Mouse (Mus musculus): ENCODE measurements around the gene Metrn. TPM values are rescaled to one million over a fixed set of nuclear protein-coding genes. Genes with fewer than 3 reads are reported as not detected.

Metrn gene
- polyA plus RNA-seq, 1 experiment, result 64.0 TPM

DNA sequence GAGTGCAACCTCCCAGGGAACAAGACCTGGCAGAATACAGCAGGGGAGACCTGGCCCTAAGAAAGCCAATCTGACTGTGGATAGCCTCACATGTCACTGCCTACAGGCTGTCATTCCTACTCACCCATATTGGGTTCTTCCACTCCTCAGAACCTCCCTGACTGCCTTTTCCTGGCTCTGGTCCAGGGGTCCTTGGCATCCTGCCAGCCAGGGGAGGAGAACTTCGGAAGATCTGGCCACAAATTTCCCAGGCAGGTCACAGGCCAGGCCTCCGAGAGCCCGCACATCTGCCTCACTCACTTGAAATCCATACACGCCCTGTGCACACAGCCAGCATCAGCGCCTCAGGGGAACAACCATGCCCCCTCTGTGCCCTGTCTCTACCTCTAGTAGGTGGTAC, 45.5 kb downstream of the Metrn start:
- Histone ChIP-seq H3K36me3 (ENCODE audit: control insufficient read depth, insufficient read depth) (no peaks in the 10 kb centered on the region), H3K79me2 (ENCODE audit: control insufficient read depth, insufficient read depth) (peaks cover 19% of the 10 kb centered on the region), H3K4me3 (ENCODE audit: insufficient read depth, poor library complexity, severe bottlenecking) (no peak overlapping the region), H3K27me3 (ENCODE audit: control insufficient read depth, insufficient read depth, insufficient read length) (no peaks in the 10 kb centered on the region), H3ac (ENCODE audit: control insufficient read depth, insufficient read length, low read depth) (no peak overlapping the region), H3K79me3 (ENCODE audit: low read depth) (peaks cover 2% of the 10 kb centered on the region)
- no peak for TF ChIP-seq MAX (IDR thresholded peaks at IDR 0.05)
- TF ChIP-seq USF1 (IDR thresholded peaks at IDR 0.05; ENCODE audit: low read depth), result no peak
- TF ChIP-seq FOSL1 (IDR thresholded peaks at IDR 0.05; ENCODE audit: insufficient read depth, low read length, poor library complexity, severe bottlenecking), result no peak
- TF ChIP-seq CEBPB (IDR thresholded peaks at IDR 0.05; ENCODE audit: low read depth), result no peak
- TF ChIP-seq CTCF (IDR thresholded peaks at IDR 0.05; ENCODE audit: control insufficient read depth, insufficient read depth, insufficient read length), result no peak
- TF ChIP-seq MYOG (IDR thresholded peaks at IDR 0.05; ENCODE audit: control insufficient read depth, extremely low read depth, insufficient read length), result no peak
- no peak for TF ChIP-seq MYOD1 (IDR thresholded peaks at IDR 0.05; ENCODE audit: control insufficient read depth, insufficient read length, low read depth)

DNA sequence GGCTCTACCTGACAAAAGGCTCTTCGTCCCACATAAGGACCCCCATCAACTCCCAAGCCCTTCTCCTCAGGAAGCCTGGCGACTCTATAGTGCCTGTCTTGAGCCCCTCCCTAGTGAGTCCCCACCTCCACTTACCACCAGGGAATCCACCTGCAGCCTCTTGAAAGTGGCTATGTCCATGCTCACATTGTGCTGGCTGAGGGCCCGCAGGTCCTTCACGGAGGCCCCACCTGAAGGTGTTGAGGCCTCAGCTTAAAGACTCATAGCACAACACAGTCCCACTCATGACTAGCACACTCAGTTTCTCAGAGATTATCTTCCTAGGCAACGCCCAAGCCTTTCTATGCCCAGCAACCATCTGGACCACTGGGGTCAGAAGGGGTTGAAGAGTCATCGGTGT, 47.6 kb downstream of the Metrn start:
- no peak overlapping the region for H3ac ChIP-seq (ENCODE audit: control insufficient read depth, insufficient read length, low read depth)
- H3K4me3 ChIP-seq (ENCODE audit: insufficient read depth, poor library complexity, severe bottlenecking), result no peak overlapping the region
- peaks cover 19% of the 10 kb centered on the region for H3K79me2 ChIP-seq (ENCODE audit: control insufficient read depth, insufficient read depth)
- no peaks in the 10 kb centered on the region for H3K27me3 ChIP-seq (ENCODE audit: control insufficient read depth, insufficient read depth, insufficient read length)
- no peaks in the 10 kb centered on the region for H3K36me3 ChIP-seq (ENCODE audit: control insufficient read depth, insufficient read depth)
- no peak for TF ChIP-seq MYOG (IDR thresholded peaks at IDR 0.05; ENCODE audit: control insufficient read depth, extremely low read depth, insufficient read length)
- TF ChIP-seq USF1 (IDR thresholded peaks at IDR 0.05; ENCODE audit: low read depth), result no peak
- TF ChIP-seq MYOD1 (IDR thresholded peaks at IDR 0.05; ENCODE audit: control insufficient read depth, insufficient read length, low read depth), result no peak
- no peak for TF ChIP-seq MAX (IDR thresholded peaks at IDR 0.05)
- TF ChIP-seq FOSL1 (IDR thresholded peaks at IDR 0.05; ENCODE audit: insufficient read depth, low read length, poor library complexity, severe bottlenecking), result no peak
- no peak for TF ChIP-seq CTCF (IDR thresholded peaks at IDR 0.05; ENCODE audit: control insufficient read depth, insufficient read depth, insufficient read length)
- TF ChIP-seq CEBPB (IDR thresholded peaks at IDR 0.05; ENCODE audit: low read depth), result no peak
- H3K79me3 ChIP-seq (ENCODE audit: low read depth), result peaks cover 2% of the 10 kb centered on the region

DNA sequence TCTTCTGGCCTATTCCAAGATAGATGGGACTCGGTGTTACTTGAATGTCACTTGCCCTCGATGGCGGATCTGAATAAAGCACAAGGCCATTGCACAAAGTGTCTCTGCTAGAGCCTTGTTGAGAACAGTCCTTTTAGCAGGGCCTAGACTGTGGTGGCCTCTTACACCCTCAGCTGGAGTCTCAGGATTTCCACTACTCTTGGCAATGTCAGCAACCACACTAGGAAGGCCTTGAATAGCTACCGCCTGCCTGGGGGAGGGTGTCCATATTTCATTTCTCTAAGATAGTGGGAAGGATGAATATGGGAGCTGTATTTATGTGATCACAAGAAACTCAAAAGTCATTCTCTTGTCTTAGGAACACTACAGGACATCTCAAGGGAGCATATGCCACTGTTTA, 48.7 kb downstream of the Metrn start:
- Histone ChIP-seq H3K4me3 (ENCODE audit: insufficient read depth, poor library complexity, severe bottlenecking) (no peak overlapping the region), H3K79me3 (ENCODE audit: low read depth) (peaks cover 2% of the 10 kb centered on the region), H3K36me3 (ENCODE audit: control insufficient read depth, insufficient read depth) (no peaks in the 10 kb centered on the region), H3K79me2 (ENCODE audit: control insufficient read depth, insufficient read depth) (peaks cover 12% of the 10 kb centered on the region), H3K27me3 (ENCODE audit: control insufficient read depth, insufficient read depth, insufficient read length) (no peaks in the 10 kb centered on the region), H3ac (ENCODE audit: control insufficient read depth, insufficient read length, low read depth) (no peak overlapping the region)
- no peak for TF ChIP-seq CTCF (IDR thresholded peaks at IDR 0.05; ENCODE audit: control insufficient read depth, insufficient read depth, insufficient read length)
- no peak for TF ChIP-seq FOSL1 (IDR thresholded peaks at IDR 0.05; ENCODE audit: insufficient read depth, low read length, poor library complexity, severe bottlenecking)
- TF ChIP-seq USF1 (IDR thresholded peaks at IDR 0.05; ENCODE audit: low read depth), result no peak
- TF ChIP-seq MAX (IDR thresholded peaks at IDR 0.05), result no peak
- TF ChIP-seq CEBPB (IDR thresholded peaks at IDR 0.05; ENCODE audit: low read depth), result no peak
- TF ChIP-seq MYOD1 (IDR thresholded peaks at IDR 0.05; ENCODE audit: control insufficient read depth, insufficient read length, low read depth), result no peak
- no peak for TF ChIP-seq MYOG (IDR thresholded peaks at IDR 0.05; ENCODE audit: control insufficient read depth, extremely low read depth, insufficient read length)

DNA sequence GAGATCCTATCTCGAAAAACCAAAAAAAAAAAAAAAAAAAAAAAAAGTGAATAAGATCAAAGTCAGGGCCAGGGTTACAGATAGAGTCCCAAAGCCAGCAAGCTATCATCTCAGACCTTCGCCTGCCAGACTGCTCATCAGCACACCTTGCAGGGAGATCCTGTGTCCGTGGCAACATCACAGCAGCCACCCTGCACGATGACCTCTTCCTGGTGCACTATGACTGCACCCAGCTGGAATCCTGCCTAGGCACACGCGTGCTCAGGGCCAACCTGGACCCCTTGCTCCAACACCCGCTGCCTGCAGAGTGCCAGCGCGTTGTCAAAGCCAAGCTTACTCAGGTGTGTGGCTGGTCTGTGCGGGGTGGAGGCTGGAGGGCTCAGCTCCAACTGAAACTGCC, 52.6 kb downstream of the Metrn start:
- H3K79me2 ChIP-seq (ENCODE audit: control insufficient read depth, insufficient read depth), result no peaks in the 10 kb centered on the region
- H3ac ChIP-seq (ENCODE audit: control insufficient read depth, insufficient read length, low read depth), result no peak overlapping the region
- TF ChIP-seq CTCF (IDR thresholded peaks at IDR 0.05; ENCODE audit: control insufficient read depth, insufficient read depth, insufficient read length) (no peak), MYOG (IDR thresholded peaks at IDR 0.05; ENCODE audit: control insufficient read depth, extremely low read depth, insufficient read length) (no peak), FOSL1 (IDR thresholded peaks at IDR 0.05; ENCODE audit: insufficient read depth, low read length, poor library complexity, severe bottlenecking) (no peak), CEBPB (IDR thresholded peaks at IDR 0.05; ENCODE audit: low read depth) (no peak), USF1 (IDR thresholded peaks at IDR 0.05; ENCODE audit: low read depth) (no peak), MAX (IDR thresholded peaks at IDR 0.05) (no peak), MYOD1 (IDR thresholded peaks at IDR 0.05; ENCODE audit: control insufficient read depth, insufficient read length, low read depth) (no peak)
- no peak overlapping the region for H3K4me3 ChIP-seq (ENCODE audit: insufficient read depth, poor library complexity, severe bottlenecking)
- H3K79me3 ChIP-seq (ENCODE audit: low read depth), result no peaks in the 10 kb centered on the region
- H3K27me3 ChIP-seq (ENCODE audit: control insufficient read depth, insufficient read depth, insufficient read length), result peaks cover 2% of the 10 kb centered on the region
- no peaks in the 10 kb centered on the region for H3K36me3 ChIP-seq (ENCODE audit: control insufficient read depth, insufficient read depth)

DNA sequence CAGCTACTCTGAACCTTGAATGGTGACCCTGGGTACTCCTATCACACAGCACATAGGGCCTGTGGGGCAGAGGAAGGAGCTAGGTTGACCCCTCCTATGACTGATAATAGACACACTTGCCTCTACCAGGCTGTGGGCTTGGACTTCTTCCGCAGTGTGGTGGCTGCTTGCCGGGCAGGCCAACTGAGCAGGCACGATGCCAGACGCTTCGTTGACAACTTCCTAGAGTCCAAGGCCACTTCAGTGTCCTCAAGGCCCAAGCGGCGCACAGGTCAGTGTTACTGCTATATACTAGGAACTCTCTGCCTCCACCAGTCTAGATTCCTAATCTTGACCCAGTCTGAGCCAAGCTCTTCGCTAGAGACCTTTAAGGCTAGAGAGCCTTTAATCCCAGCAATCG, 53.1 kb downstream of the Metrn start:
- peaks cover 7% of the 10 kb centered on the region for H3K27me3 ChIP-seq (ENCODE audit: control insufficient read depth, insufficient read depth, insufficient read length)
- no peaks in the 10 kb centered on the region for H3K36me3 ChIP-seq (ENCODE audit: control insufficient read depth, insufficient read depth)
- H3K4me3 ChIP-seq (ENCODE audit: insufficient read depth, poor library complexity, severe bottlenecking), result no peak overlapping the region
- H3K79me2 ChIP-seq (ENCODE audit: control insufficient read depth, insufficient read depth), result no peaks in the 10 kb centered on the region
- H3ac ChIP-seq (ENCODE audit: control insufficient read depth, insufficient read length, low read depth), result no peak overlapping the region
- no peaks in the 10 kb centered on the region for H3K79me3 ChIP-seq (ENCODE audit: low read depth)
- TF ChIP-seq MYOG (IDR thresholded peaks at IDR 0.05; ENCODE audit: control insufficient read depth, extremely low read depth, insufficient read length) (no peak), FOSL1 (IDR thresholded peaks at IDR 0.05; ENCODE audit: insufficient read depth, low read length, poor library complexity, severe bottlenecking) (no peak), CEBPB (IDR thresholded peaks at IDR 0.05; ENCODE audit: low read depth) (no peak)

Small RNA genes within 50 kb of the gene (microRNA-seq; reads per million reads assigned to microRNA genes)
- not detected for gene Gm25083 (ENCODE audit: borderline microRNAs expressed)
- gene Mir3082 (ENCODE audit: borderline microRNAs expressed), result 0.68 reads per million, percentile 14 among the genes with 10 or more reads in this experiment
- 0.28 reads per million for gene Mir6966 (ENCODE audit: borderline microRNAs expressed)

Other genes starting within 250 kb of the Metrn start
- 0.99 TPM for gene Sox8, start 226.4 kb downstream of the Metrn start, polyA plus RNA-seq (2012; fragmentation: generic; extraction: Trizol)
- gene Lmf1, start 218.1 kb downstream of the Metrn start, polyA plus RNA-seq (2012; fragmentation: generic; extraction: Trizol), result 14.0 TPM
- gene Gng13, start 80.0 kb downstream of the Metrn start, polyA plus RNA-seq (2012; fragmentation: generic; extraction: Trizol), result not detected
- 22.8 TPM for gene Chtf18, start 69.7 kb downstream of the Metrn start, polyA plus RNA-seq (2012; fragmentation: generic; extraction: Trizol)
- 20.7 TPM for gene Rpusd1, start 69.5 kb downstream of the Metrn start, polyA plus RNA-seq (2012; fragmentation: generic; extraction: Trizol)
- gene Mslnl, start 61.1 kb downstream of the Metrn start, polyA plus RNA-seq (2012; fragmentation: generic; extraction: Trizol), result not detected
- 6.1 TPM for gene Msln, start 42.8 kb downstream of the Metrn start, polyA plus RNA-seq (2012; fragmentation: generic; extraction: Trizol)
- 19.3 TPM for gene Narfl, start 23.4 kb downstream of the Metrn start, polyA plus RNA-seq (2012; fragmentation: generic; extraction: Trizol)
- 14.4 TPM for gene Haghl, start 11.5 kb downstream of the Metrn start, polyA plus RNA-seq (2012; fragmentation: generic; extraction: Trizol)
- gene Ccdc78, start 10.6 kb downstream of the Metrn start, polyA plus RNA-seq (2012; fragmentation: generic; extraction: Trizol), result 0.12 TPM
- 46.0 TPM for gene Fam173a, start 4.2 kb downstream of the Metrn start, polyA plus RNA-seq (2012; fragmentation: generic; extraction: Trizol)
- gene AC134908.4, start 1.5 kb downstream of the Metrn start, polyA plus RNA-seq (2012; fragmentation: generic; extraction: Trizol), result not detected
- gene Fbxl16, start 11.9 kb upstream of the Metrn start, polyA plus RNA-seq (2012; fragmentation: generic; extraction: Trizol), result 5.7 TPM
- gene Wdr24, start 26.5 kb upstream of the Metrn start, polyA plus RNA-seq (2012; fragmentation: generic; extraction: Trizol), result 14.3 TPM
- gene Jmjd8, start 31.7 kb upstream of the Metrn start, polyA plus RNA-seq (2012; fragmentation: generic; extraction: Trizol), result 10.8 TPM
- gene Stub1, start 36.3 kb upstream of the Metrn start, polyA plus RNA-seq (2012; fragmentation: generic; extraction: Trizol), result 246 TPM
- gene Rhbdl1, start 40.2 kb upstream of the Metrn start, polyA plus RNA-seq (2012; fragmentation: generic; extraction: Trizol), result 0.40 TPM
- gene Gm20683, start 44.6 kb upstream of the Metrn start, polyA plus RNA-seq (2012; fragmentation: generic; extraction: Trizol), result 0.89 TPM
- 33.9 TPM for gene Rhot2, start 47.7 kb upstream of the Metrn start, polyA plus RNA-seq (2012; fragmentation: generic; extraction: Trizol)
- gene Wdr90, start 64.4 kb upstream of the Metrn start, polyA plus RNA-seq (2012; fragmentation: generic; extraction: Trizol), result 16.7 TPM
- 36.3 TPM for gene Mcrip2, start 71.6 kb upstream of the Metrn start, polyA plus RNA-seq (2012; fragmentation: generic; extraction: Trizol)
- 25.0 TPM for gene Mettl26, start 77.9 kb upstream of the Metrn start, polyA plus RNA-seq (2012; fragmentation: generic; extraction: Trizol)
- 0.34 TPM for gene Wfikkn1, start 83.7 kb upstream of the Metrn start, polyA plus RNA-seq (2012; fragmentation: generic; extraction: Trizol)
- gene Rab40c, start 122.6 kb upstream of the Metrn start, polyA plus RNA-seq (2012; fragmentation: generic; extraction: Trizol), result 14.4 TPM
- gene Pigq, start 147.8 kb upstream of the Metrn start, polyA plus RNA-seq (2012; fragmentation: generic; extraction: Trizol), result 43.5 TPM
- 0.46 TPM for gene Nhlrc4, start 147.8 kb upstream of the Metrn start, polyA plus RNA-seq (2012; fragmentation: generic; extraction: Trizol)
- 0.02 TPM for gene A930017K11Rik, start 155.4 kb upstream of the Metrn start, polyA plus RNA-seq (2012; fragmentation: generic; extraction: Trizol)
- gene Capn15, start 188.7 kb upstream of the Metrn start, polyA plus RNA-seq (2012; fragmentation: generic; extraction: Trizol), result 10.6 TPM